Mouse (Mus musculus) hindbrain, embryonic 12.5 days (tissue): ENCODE measurements around the gene Slc35a3. TPM values are rescaled to one million over a fixed set of nuclear protein-coding genes. Genes with fewer than 3 reads are reported as not detected.

Experiments
- ATAC-seq: fragments of 200-750 bp; cut with Nextera tagmentation; 2 replicates; pipeline ENCODE4 v1.8.0; 2017; ENCODE audit warnings: moderate TSS enrichment; ENCODE audit not compliant: low FRiP score
- H3K27ac ChIP-seq: fragments of 300-500 bp; sonication (generic); 2 replicates; pipeline ENCODE4 v1.5.1; 2016; ENCODE audit warnings: mild to moderate bottlenecking
- H3K27me3 ChIP-seq: fragments of 300-500 bp; sonication (generic); 2 replicates; pipeline ENCODE4 v1.6.1; 2016; ENCODE audit warnings: mild to moderate bottlenecking
- H3K36me3 ChIP-seq: fragments of 300-500 bp; sonication (generic); 2 replicates; pipeline ENCODE4 v1.6.1; 2016; ENCODE audit warnings: mild to moderate bottlenecking
- H3K4me1 ChIP-seq: fragments of 300-500 bp; sonication (generic); 2 replicates; pipeline ENCODE4 v1.6.1; 2016
- H3K4me2 ChIP-seq: fragments of 300-500 bp; sonication (generic); replicated peaks from 2 replicates; pipeline ENCODE4 v1.6.1; 2016; ENCODE audit warnings: mild to moderate bottlenecking
- H3K4me3 ChIP-seq: fragments of 300-500 bp; sonication (generic); 2 replicates; pipeline ENCODE4 v1.5.1; 2016; ENCODE audit warnings: mild to moderate bottlenecking
- H3K9ac ChIP-seq: fragments of 300-500 bp; sonication (generic); 2 replicates; pipeline ENCODE4 v1.6.1; 2016; ENCODE audit warnings: mild to moderate bottlenecking, moderate library complexity
- H3K9me3 ChIP-seq: fragments of 300-500 bp; sonication (generic); replicated peaks from 2 replicates; pipeline ENCODE4 v1.6.1; 2016; ENCODE audit warnings: mild to moderate bottlenecking
- WGBS: fragments of 180-500 bp; shearing (Covaris S2); methylation state at CpG from one replicate; pipeline ENCODE4 v1.1.7; 2016; 5-methylcytosine and 5-hydroxymethylcytosine counted together
- polyA plus RNA-seq: library from polyadenylated mRNA; unstranded; fragments of >200 nt; fragmentation: Nextera tagmentation; extraction: Ambion mirVana; gene quantifications from 2 replicates; pipeline ENCODE4 v1.2.1, GENCODE M21; 2016

The Slc35a3 gene
- polyA plus RNA-seq, 1 experiment from 2014 or later: 10.7 TPM

DNA sequence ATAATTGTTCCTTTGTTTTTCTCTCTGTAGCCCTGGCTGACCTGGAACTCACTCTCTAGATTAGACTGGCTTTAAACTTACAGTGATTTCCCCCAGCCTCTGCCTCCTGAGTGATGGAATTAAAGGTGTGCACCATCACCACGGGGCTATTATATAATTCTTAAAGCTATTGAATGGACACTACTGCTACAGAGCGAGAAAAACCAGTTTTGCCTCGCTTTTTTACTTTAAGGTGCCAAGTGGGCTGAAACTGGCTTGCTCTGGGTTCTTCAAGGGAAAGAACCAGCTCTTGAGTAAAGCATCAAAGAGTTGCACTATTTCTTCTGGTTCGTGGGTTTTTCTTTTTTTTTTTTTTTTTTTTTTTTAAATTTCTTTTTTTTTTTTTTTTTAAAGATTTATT is 10.3 kb upstream of the Slc35a3 start:
- Histone ChIP-seq H3K9me3 (no peaks in the 10 kb centered on the region), H3K4me2 (no peak overlapping the region), H3K27ac (no peak overlapping the region)

DNA sequence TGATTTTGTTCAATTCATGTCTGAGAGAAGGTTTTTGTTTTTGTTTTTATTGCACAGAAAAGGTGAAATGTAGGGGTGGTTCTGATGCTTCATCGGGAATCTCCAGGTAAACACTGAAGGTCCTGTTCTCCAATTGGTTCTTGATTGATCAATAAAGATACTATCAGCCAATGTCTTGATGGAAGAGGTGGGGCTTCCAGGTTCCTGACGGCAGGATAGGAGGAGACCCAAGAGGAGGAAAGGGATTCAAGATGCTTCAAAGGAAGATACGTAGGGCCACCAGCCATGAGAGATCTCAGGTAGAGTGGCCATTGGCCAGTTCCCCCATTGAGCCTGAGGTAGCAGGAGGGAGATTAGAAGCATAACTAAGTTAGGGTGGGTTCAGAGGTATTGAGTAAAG is 6.3 kb upstream of the Slc35a3 start:
- Histone ChIP-seq H3K27me3 (peaks cover under 1% of the 10 kb centered on the region; the same call in 1 of the 2 replicates), H3K4me1 (no peaks in the 10 kb centered on the region), H3K36me3 (no peaks in the 10 kb centered on the region), H3K9ac (no peak overlapping the region), H3K9me3 (no peaks in the 10 kb centered on the region), H3K4me2 (no peak overlapping the region), H3K27ac (no peak overlapping the region), H3K4me3 (no peak overlapping the region)
- WGBS: 68% methylated on average over 3 of the region's 3 CpGs
- no peak for ATAC-seq

More for the DNA sequence above, 10.3 kb upstream of the Slc35a3 start:
- Histone ChIP-seq H3K9ac (no peak overlapping the region), H3K36me3 (no peaks in the 10 kb centered on the region), H3K4me1 (no peaks in the 10 kb centered on the region), H3K4me3 (no peak overlapping the region), H3K27me3 (no peaks in the 10 kb centered on the region)
- ATAC-seq: no peak
- 85% methylated on average over 4 of the region's 4 CpGs for WGBS

DNA sequence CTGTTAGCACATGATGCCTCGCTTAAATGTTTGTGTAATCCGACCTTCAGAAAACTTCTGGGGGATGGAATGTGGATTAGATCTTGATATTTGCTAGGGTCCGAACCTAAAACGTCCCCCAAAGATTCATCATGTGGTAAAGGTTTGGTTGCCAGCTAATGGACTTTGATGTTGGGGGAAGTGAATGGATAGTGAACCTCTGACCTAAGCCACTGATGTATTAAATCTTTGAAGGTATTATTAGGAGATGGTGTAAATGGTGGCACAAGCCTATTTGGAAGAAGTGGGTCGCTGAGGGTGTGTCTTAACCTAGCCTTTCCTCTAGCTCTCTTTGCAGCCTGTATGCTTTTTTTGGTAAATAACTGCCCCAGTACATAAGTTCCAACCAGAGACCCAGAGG is 400 bp upstream of the Slc35a3 start:
- H3K4me2 ChIP-seq: peak overlapping the region; percentile 73
- peaks cover 11% of the 10 kb centered on the region; the same call in 1 of the 2 replicates for H3K27me3 ChIP-seq
- H3K9me3 ChIP-seq: no peaks in the 10 kb centered on the region
- H3K27ac ChIP-seq: no peak overlapping the region
- peak overlapping the region; percentile 96; the same call in 1 of the 2 replicates for H3K4me3 ChIP-seq
- 43% methylated on average over 5 of the region's 5 CpGs for WGBS
- H3K4me1 ChIP-seq: peaks cover 6% of the 10 kb centered on the region
- no peak overlapping the region; the same call in 1 of the 2 replicates for H3K9ac ChIP-seq
- no peaks in the 10 kb centered on the region for H3K36me3 ChIP-seq
- ATAC-seq: no peak

DNA sequence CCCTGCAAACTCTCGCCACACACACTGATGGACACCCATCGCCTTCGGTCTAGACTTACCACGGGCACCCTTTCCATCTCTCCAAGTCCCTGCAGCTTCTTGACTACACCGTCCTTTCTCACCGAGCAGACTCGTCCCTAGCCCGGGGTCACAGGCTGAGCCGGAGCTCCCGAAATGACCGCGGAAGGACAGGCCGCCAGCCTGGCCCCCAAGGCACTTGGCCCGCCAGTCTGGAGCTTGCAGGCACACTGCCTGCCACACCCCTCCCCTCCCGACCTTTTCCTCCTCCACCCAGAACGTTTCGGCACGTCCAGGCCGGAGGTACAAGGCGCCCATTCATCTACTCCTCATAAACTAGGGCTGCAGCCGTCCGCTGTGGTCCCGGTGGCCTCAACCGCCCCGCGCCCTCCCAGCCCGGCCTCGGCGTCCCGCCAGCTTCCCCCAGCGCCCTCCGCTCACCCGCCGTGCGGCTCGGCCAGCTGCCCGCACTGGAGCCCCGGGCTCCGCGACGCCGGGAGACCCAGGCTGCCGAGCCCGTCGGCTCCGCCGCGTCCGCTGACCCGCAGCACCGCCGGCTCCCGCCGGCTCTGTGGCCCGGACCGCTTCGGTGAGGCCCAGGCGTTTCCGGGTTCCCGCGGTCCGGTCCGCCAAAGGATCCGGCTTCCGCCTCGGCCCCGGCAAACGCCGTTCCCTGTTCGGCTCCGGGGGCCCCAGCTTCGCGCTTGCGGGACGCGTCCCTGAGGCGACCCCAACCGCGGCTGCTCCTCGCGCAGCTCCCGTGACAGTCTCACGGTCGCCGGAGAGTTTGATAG is 801 bp downstream of the Slc35a3 start:
- Histone ChIP-seq H3K9ac (peak overlapping the region; percentile 92), H3K9me3 (no peaks in the 10 kb centered on the region), H3K36me3 (no peaks in the 10 kb centered on the region), H3K27me3 (peaks cover 11% of the 10 kb centered on the region; the same call in 1 of the 2 replicates), H3K4me2 (peak overlapping the region; percentile 73), H3K4me3 (peak overlapping the region; percentile 96), H3K27ac (peak overlapping the region; percentile 57), H3K4me1 (peaks cover 6% of the 10 kb centered on the region)
- WGBS: under 1% methylated on average over 78 of the region's 85 CpGs
- peak; percentile 88 for ATAC-seq

DNA sequence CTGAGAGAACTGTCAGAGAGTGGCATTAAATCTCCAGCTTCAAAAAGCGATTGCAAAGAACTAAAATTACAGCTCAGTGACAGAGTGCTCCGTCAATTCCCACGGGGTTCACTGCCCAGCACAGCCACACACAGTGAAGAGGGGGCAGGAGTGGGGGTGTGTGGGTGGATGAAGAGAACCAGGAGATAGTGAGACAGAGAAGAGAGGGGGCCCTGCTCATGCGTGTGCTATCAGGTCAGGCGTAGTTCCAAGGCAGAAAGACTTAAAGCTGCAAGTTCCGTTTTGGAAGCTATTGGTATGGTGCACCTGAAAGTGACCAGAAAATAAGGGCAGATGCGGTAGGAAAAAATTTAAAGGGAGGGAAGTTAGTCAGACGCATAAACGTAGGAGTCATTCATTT is 1.7 kb downstream of the Slc35a3 start:
- no peak for ATAC-seq
- Histone ChIP-seq H3K4me2 (peak overlapping the region; percentile 73), H3K36me3 (no peaks in the 10 kb centered on the region), H3K27me3 (peaks cover 11% of the 10 kb centered on the region; the same call in 1 of the 2 replicates), H3K4me1 (peaks cover 6% of the 10 kb centered on the region), H3K9ac (no peak overlapping the region), H3K9me3 (no peaks in the 10 kb centered on the region), H3K27ac (no peak overlapping the region), H3K4me3 (peak overlapping the region; percentile 96)
- WGBS: 50% methylated on average over 9 of the region's 9 CpGs

DNA sequence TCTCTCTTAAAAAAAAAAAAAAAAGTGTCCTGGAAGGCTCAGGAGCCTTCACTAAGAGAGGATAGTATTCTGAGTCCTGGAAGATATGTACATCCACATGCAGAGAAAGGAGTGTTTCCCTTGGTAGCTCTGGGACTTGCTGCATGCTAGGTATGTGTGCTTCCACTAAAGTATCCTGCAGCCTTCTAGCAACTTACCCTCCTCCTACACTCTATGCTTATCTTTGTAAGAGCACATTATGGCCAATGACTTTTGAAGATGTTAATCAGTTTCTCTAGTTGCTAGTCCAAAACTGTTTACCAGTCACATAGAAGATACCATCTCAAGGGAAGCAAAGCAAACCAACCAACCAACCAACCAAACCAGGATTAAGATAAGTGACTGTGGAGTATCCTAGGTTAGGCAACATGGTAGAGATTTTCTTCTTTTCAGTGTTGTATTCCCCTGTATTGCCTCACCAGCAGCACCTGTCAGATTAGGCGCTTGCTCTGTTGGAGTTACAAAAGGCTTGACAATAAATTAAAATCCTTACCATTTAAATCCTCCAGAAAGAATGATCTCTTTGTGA is 6.9 kb downstream of the Slc35a3 start:
- Histone ChIP-seq H3K4me2 (no peak overlapping the region), H3K4me1 (peaks cover under 1% of the 10 kb centered on the region; the same call in 1 of the 2 replicates), H3K9ac (no peak overlapping the region), H3K4me3 (no peak overlapping the region), H3K36me3 (no peaks in the 10 kb centered on the region), H3K9me3 (no peaks in the 10 kb centered on the region), H3K27ac (no peak overlapping the region), H3K27me3 (no peaks in the 10 kb centered on the region)
- 96% methylated on average over 1 of the region's 1 CpGs for WGBS
- ATAC-seq: no peak

DNA sequence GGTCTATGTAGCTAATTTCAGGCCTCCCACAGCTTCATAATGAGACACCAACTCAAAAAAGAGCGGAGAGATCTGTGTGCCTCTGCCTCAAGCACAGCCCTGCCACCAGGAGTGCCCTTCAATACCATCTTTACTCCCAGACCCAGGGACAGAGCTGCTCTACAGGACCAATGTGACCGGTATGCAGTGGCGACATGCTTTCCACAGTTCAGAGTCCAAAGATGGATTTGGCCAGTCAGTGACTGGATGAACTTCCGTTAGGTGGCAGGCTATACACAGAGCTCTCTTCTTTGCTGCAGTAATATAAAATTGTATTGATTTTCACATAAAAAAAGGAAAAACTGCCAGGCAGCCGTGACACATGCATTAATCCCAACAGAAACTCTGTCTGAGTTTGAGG is 8.8 kb downstream of the Slc35a3 start:
- no peak for ATAC-seq
- 94% methylated on average over 5 of the region's 5 CpGs for WGBS
- no peak overlapping the region for H3K4me3 ChIP-seq
- H3K27ac ChIP-seq: no peak overlapping the region
- H3K9me3 ChIP-seq: no peaks in the 10 kb centered on the region
- H3K36me3 ChIP-seq: no peaks in the 10 kb centered on the region
- no peak overlapping the region for H3K4me2 ChIP-seq
- H3K9ac ChIP-seq: no peak overlapping the region
- no peaks in the 10 kb centered on the region for H3K27me3 ChIP-seq
- H3K4me1 ChIP-seq: no peaks in the 10 kb centered on the region

DNA sequence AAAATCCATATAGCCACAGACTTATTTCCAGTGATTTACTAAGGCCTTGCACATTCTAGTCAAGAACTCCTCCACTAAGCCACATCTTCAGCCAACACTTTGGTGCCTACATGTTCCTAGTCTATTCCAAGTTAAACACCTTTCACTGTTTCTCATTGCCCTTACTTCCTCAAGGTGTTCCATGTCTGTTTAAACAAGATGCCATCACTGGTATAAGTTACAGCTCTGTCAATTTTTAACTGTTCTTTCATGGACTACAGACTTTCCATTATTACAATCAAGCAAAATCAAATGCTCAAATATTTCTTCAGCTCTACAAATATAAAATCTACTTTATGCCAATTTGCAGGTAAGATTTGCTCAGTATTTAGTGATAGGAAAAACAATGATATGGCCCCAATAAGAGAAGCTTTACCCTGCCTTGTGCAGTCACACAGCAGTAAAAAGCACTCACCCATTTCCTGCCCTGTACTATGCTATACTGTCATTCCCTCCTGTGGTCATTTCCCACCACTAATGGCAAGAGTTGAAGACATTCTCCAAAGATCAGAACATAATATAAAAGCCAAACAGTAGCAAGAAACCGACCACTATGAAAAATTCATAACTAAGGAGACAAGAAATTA is 9.9 kb downstream of the Slc35a3 start:
- no peak for ATAC-seq
- Histone ChIP-seq H3K9me3 (no peaks in the 10 kb centered on the region), H3K9ac (no peak overlapping the region), H3K36me3 (no peaks in the 10 kb centered on the region), H3K4me3 (no peak overlapping the region), H3K4me1 (no peaks in the 10 kb centered on the region), H3K4me2 (no peak overlapping the region), H3K27ac (no peak overlapping the region), H3K27me3 (no peaks in the 10 kb centered on the region)
- 100% methylated on average over 1 of the region's 1 CpGs for WGBS

DNA sequence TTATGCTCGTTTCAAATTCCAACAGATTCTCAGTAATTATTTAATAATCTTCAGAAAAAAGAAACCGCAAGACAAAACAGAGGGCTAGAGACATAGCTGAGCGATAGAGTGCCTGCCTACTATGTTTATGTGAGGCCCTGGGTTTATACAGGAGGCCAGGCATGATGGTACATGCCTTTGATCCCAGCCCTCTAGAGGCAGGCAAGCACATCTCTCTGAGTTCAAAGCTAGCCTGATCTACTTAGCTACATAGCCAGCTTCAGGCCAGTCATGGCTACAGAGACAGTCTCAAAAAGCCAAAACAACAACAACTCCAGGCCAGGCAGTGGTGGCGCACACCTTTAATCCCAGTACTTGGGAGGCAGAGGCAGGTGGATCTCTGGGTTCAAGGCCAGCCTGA is 11.0 kb downstream of the Slc35a3 start:
- H3K9ac ChIP-seq: no peak overlapping the region
- no peak overlapping the region for H3K4me2 ChIP-seq
- H3K4me1 ChIP-seq: no peaks in the 10 kb centered on the region
- WGBS: 93% methylated on average over 4 of the region's 4 CpGs
- H3K9me3 ChIP-seq: no peaks in the 10 kb centered on the region
- H3K4me3 ChIP-seq: no peak overlapping the region
- no peaks in the 10 kb centered on the region for H3K36me3 ChIP-seq
- no peak overlapping the region for H3K27ac ChIP-seq
- no peaks in the 10 kb centered on the region for H3K27me3 ChIP-seq
- ATAC-seq: no peak

DNA sequence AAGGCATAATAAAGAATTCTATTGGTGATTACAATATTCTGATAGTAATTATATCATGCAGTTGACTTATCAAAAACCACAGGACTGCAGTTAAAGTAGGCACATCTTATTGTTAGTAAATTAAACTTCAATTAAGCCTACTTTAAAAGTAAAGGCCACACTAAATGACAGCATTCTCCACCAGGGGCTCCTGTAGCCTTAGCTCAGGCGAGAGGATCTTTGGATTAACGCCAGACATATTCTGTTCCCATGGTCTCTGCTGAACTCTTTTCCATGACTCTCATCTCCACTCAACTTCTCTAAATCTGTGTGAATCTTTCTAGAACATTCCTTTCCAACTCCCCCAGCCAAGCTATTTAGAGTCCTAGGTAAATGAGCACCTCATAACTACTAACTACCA is 13.8 kb downstream of the Slc35a3 start:
- H3K27me3 ChIP-seq: no peaks in the 10 kb centered on the region
- H3K4me2 ChIP-seq: no peak overlapping the region
- no peaks in the 10 kb centered on the region for H3K36me3 ChIP-seq
- no peak overlapping the region for H3K4me3 ChIP-seq
- no peak overlapping the region for H3K27ac ChIP-seq
- no peak overlapping the region for H3K9ac ChIP-seq
- no peak for ATAC-seq
- WGBS: 80% methylated on average over 2 of the region's 2 CpGs
- no peaks in the 10 kb centered on the region for H3K4me1 ChIP-seq
- H3K9me3 ChIP-seq: no peaks in the 10 kb centered on the region

DNA sequence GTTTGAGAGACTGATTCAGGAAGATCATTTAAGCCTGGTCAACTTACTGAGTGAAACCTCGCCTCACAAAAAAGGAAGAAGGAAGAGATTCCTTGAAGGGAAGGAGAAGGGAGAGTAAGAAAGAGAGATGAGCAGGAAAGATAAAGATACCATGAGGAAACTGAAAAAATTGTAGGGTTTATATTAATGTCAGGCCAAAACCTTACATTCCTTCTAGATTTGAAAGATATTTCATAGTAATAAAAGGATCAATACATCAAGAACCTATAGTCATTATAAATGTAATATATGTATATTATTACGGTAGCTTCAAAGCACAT is 17.0 kb downstream of the Slc35a3 start:
- Histone ChIP-seq H3K27me3 (no peaks in the 10 kb centered on the region), H3K27ac (no peak overlapping the region), H3K9me3 (no peaks in the 10 kb centered on the region), H3K4me3 (no peak overlapping the region), H3K4me1 (no peaks in the 10 kb centered on the region), H3K9ac (no peak overlapping the region), H3K4me2 (no peak overlapping the region), H3K36me3 (no peaks in the 10 kb centered on the region)
- 93% methylated on average over 2 of the region's 2 CpGs for WGBS
- no peak for ATAC-seq

DNA sequence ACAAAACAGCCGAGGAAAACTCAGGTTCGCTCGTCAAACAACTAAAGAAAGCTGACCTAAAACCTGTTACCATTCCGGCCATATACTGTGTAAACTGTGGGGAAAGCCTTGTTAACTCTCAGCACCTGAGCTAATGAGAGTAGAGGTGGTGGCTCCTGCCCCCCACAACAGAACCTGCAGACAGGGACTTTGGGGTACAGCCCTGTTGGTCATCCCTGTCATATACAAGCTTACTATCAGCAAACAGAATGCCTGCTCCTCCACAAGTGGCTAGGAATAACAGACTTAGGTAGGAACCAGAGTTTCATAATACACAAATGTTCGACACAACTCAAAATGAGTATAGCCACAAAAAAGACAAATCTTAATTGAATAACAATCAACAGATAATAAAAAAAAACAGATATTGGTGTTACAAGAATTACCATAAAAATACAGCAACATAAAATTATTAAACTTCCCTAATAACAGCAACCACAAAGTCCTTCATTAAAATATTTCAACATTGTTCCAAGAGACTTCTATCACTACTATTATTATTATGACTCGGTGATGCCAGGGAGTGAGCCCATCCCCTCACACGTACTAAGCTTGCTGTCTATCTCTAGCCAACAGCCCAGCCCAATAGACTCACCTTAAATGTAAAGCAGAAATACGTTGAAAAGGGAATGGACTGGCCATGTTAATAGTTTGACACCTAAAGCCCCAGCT is 17.5 kb downstream of the Slc35a3 start:
- no peaks in the 10 kb centered on the region for H3K36me3 ChIP-seq
- no peak overlapping the region for H3K27ac ChIP-seq
- H3K9me3 ChIP-seq: no peaks in the 10 kb centered on the region
- WGBS: 89% methylated on average over 8 of the region's 8 CpGs
- H3K9ac ChIP-seq: no peak overlapping the region
- H3K4me3 ChIP-seq: no peak overlapping the region
- H3K4me1 ChIP-seq: no peaks in the 10 kb centered on the region
- no peak for ATAC-seq
- H3K27me3 ChIP-seq: no peaks in the 10 kb centered on the region
- no peak overlapping the region for H3K4me2 ChIP-seq
